Mouse (Mus musculus): ENCODE data around the gene Rom1. TPM values are rescaled to one million over a fixed set of nuclear protein-coding genes. Genes with fewer than 3 reads are reported as not detected.

Rom1 gene
- total RNA-seq, 2 experiments from 2014 or later: 1.4 to 1.7 TPM

Small RNA genes within 50 kb of the gene (microRNA-seq; reads per million reads assigned to microRNA genes)
- not detected for gene Mir5136

Other genes starting within 250 kb of the Rom1 start
- gene Slc3a2, start 206.0 kb downstream of the Rom1 start, total RNA-seq (2021): 100 to 1,000 TPM; 166 to 179 TPM
- 10 to 100 TPM; 55.9 to 56.5 TPM for gene Wdr74, start 193.5 kb downstream of the Rom1 start, total RNA-seq (2021)
- gene 1700092M07Rik, start 188.6 kb downstream of the Rom1 start, total RNA-seq (2021): 1 to 10 TPM; 2.7 to 2.8 TPM
- 10 to 100 TPM; 70.8 to 77.5 TPM for gene Stx5a, start 187.9 kb downstream of the Rom1 start, total RNA-seq (2021)
- 100 to 1,000 TPM; 105 to 110 TPM for gene Nxf1, start 172.3 kb downstream of the Rom1 start, total RNA-seq (2021)
- 100 to 1,000 TPM in 1 of 2 experiments, 10 to 100 TPM in 1; 96.5 to 102 TPM for gene Tmem223, start 158.4 kb downstream of the Rom1 start, total RNA-seq (2021)
- gene Tmem179b, start 154.9 kb downstream of the Rom1 start, total RNA-seq (2021): 1 to 10 TPM; 8.2 to 9.2 TPM
- 10 to 100 TPM; 24.9 to 29.4 TPM for gene Taf6l, start 142.9 kb downstream of the Rom1 start, total RNA-seq (2021)
- 10 to 100 TPM; 87.2 to 92.3 TPM for gene Polr2g, start 130.8 kb downstream of the Rom1 start, total RNA-seq (2021)
- gene Zbtb3, start 126.8 kb downstream of the Rom1 start, total RNA-seq (2021): 1 to 10 TPM; 5.1 to 6.8 TPM
- gene Ttc9c, start 110.0 kb downstream of the Rom1 start, total RNA-seq (2021): 10 to 100 TPM; 46.0 to 47.2 TPM
- 100 to 1,000 TPM; 108 to 116 TPM for gene Hnrnpul2, start 109.3 kb downstream of the Rom1 start, total RNA-seq (2021)
- gene AC129217.1, start 99.6 kb downstream of the Rom1 start, total RNA-seq (2021): not detected
- gene Bscl2, start 91.9 kb downstream of the Rom1 start, total RNA-seq (2021): 10 to 100 TPM; 76.9 to 78.4 TPM
- 100 to 1,000 TPM; 275 to 279 TPM for gene Gng3, start 90.2 kb downstream of the Rom1 start, total RNA-seq (2021)
- under 1 TPM; 0.76 to 0.93 TPM for gene Lrrn4cl, start 78.6 kb downstream of the Rom1 start, total RNA-seq (2021)
- gene Ubxn1, start 57.9 kb downstream of the Rom1 start, total RNA-seq (2021): 100 to 1,000 TPM; 109 to 122 TPM
- 10 to 100 TPM; 22.3 to 25.7 TPM for gene Uqcc3, start 48.4 kb downstream of the Rom1 start, total RNA-seq (2021)
- gene Lbhd1, start 45.6 kb downstream of the Rom1 start, total RNA-seq (2021): 1 to 10 TPM; 4.6 to 8.6 TPM
- gene Gm49403, start 45.4 kb downstream of the Rom1 start, total RNA-seq (2021): not detected
- gene 1810009A15Rik, start 40.5 kb downstream of the Rom1 start, total RNA-seq (2021): 10 to 100 TPM; 16.4 to 21.4 TPM
- gene Gm49416, start 40.4 kb downstream of the Rom1 start, total RNA-seq (2021): 1 to 10 TPM; 4.2 to 5.8 TPM
- gene Ints5, start 36.4 kb downstream of the Rom1 start, total RNA-seq (2021): 10 to 100 TPM; 25.3 to 25.6 TPM
- 100 to 1,000 TPM; 102 to 110 TPM for gene Ganab, start 31.3 kb downstream of the Rom1 start, total RNA-seq (2021)
- gene B3gat3, start 9.0 kb downstream of the Rom1 start, total RNA-seq (2021): 100 to 1,000 TPM; 109 to 115 TPM
- gene Eml3, start 196 bp upstream of the Rom1 start, total RNA-seq (2021): 10 to 100 TPM in 1 of 2 experiments, 1 to 10 TPM in 1; 9.4 to 11.6 TPM
- gene Mta2, start 12.5 kb upstream of the Rom1 start, total RNA-seq (2021): 10 to 100 TPM; 75.4 to 79.6 TPM
- 10 to 100 TPM; 17.5 to 20.0 TPM for gene Tut1, start 24.5 kb upstream of the Rom1 start, total RNA-seq (2021)
- 100 to 1,000 TPM; 385 to 398 TPM for gene Eef1g, start 37.7 kb upstream of the Rom1 start, total RNA-seq (2021)
- gene Ahnak, start 59.9 kb upstream of the Rom1 start, total RNA-seq (2021): 10 to 100 TPM; 14.0 to 18.5 TPM
- gene Scgb1a1, start 158.6 kb upstream of the Rom1 start, total RNA-seq (2021): under 1 TPM in 1 of 2 experiments, not detected in 1; 0.94 TPM
- 10 to 100 TPM; 50.1 to 53.3 TPM for gene Asrgl1, start 206.3 kb upstream of the Rom1 start, total RNA-seq (2021)